Comparison of ENCODE assay signal across 7 mouse cellular contexts in genomic region chr11:121701244-121701643, GRCm38 (mm10). TPM values are rescaled to one million over a fixed set of nuclear protein-coding genes. Genes with fewer than 3 reads are reported as not detected.
DNase-seq lines count a peak whose midpoint lies in the region; ATAC-seq and TF ChIP-seq lines count a peak whose summit lies in the region.

Gene Metrnl (plus strand): TSS chr11:121701544.

- TF ChIP-seq CTCF in spleen, adult 2 months (IDR thresholded peaks at IDR 0.05; ENCODE audit: extremely low read depth, insufficient read depth, insufficient read length, insufficient replicate concordance) = no peak

- H3K27me3 ChIP-seq in spleen, adult 2 months (ENCODE audit: control insufficient read depth, insufficient read depth, low read length) = peaks cover 3% of the 10 kb centered on the region; the same call in 1 of the 2 replicates
- H3K27me3 ChIP-seq in forebrain, embryonic 10.5 days (ENCODE audit: poor library complexity, severe bottlenecking) = peaks cover 63% of the 10 kb centered on the region
- H3K27me3 ChIP-seq in hindbrain, embryonic 16.5 days (replicated peaks; ENCODE audit: control insufficient read depth, insufficient read depth, low read length) = peaks cover 4% of the 10 kb centered on the region
- peaks cover 8% of the 10 kb centered on the region for H3K27me3 ChIP-seq in midbrain, embryonic 16.5 days (ENCODE audit: control insufficient read depth, insufficient read depth, low read depth, low read length)

- H3K4me3 ChIP-seq in spleen, adult 2 months (ENCODE audit: extremely low read depth, insufficient read depth, insufficient read length) = peak within 1 kb of the TSS; percentile 70
- H3K4me3 ChIP-seq in forebrain, embryonic 10.5 days = peak within 1 kb of the TSS; percentile 65
- peak within 1 kb of the TSS; percentile 91 for H3K4me3 ChIP-seq in hindbrain, embryonic 16.5 days (ENCODE audit: low read length)
- H3K4me3 ChIP-seq in midbrain, embryonic 16.5 days (ENCODE audit: low read depth, low read length) = peak within 1 kb of the TSS; percentile 68

- DNase-seq in spleen, adult 2 months (ENCODE audit: low read depth in 1 of 2, low spot score in 2 of 2) = no peak
- DNase-seq in spleen, adult 12 weeks (ENCODE audit: low spot score) = no peak
- DNase-seq in forebrain, embryonic 10.5 days (ENCODE audit: extremely low spot score, low spot score) = no peak
- DNase-seq in spleen, postnatal 36 days (ENCODE audit: low spot score in 2 of 2) = no peak
- DNase-seq in urinary bladder, postnatal 10 days (ENCODE audit: low spot score) = no peak

- no peak for ATAC-seq in hindbrain, embryonic 16.5 days
- no peak for ATAC-seq in midbrain, embryonic 16.5 days

- no peaks in the 10 kb centered on the region for H3K9me3 ChIP-seq in forebrain, embryonic 10.5 days
- H3K9me3 ChIP-seq in hindbrain, embryonic 16.5 days (ENCODE audit: control insufficient read depth, low read length) = no peaks in the 10 kb centered on the region
- H3K9me3 ChIP-seq in midbrain, embryonic 16.5 days (replicated peaks; ENCODE audit: control insufficient read depth, low read length, poor library complexity, severe bottlenecking) = no peaks in the 10 kb centered on the region

- H3K36me3 ChIP-seq in spleen, adult 2 months (ENCODE audit: control insufficient read depth, insufficient read depth, low read length) = no peaks in the 10 kb centered on the region
- H3K36me3 ChIP-seq in forebrain, embryonic 10.5 days (replicated peaks) = no peaks in the 10 kb centered on the region
- H3K36me3 ChIP-seq in hindbrain, embryonic 16.5 days (ENCODE audit: control insufficient read depth, insufficient read depth, low read length) = no peaks in the 10 kb centered on the region
- no peaks in the 10 kb centered on the region for H3K36me3 ChIP-seq in midbrain, embryonic 16.5 days (ENCODE audit: control insufficient read depth, insufficient read depth, low read length)

- peaks cover 11% of the 10 kb centered on the region for H3K4me1 ChIP-seq in spleen, adult 2 months (ENCODE audit: control insufficient read depth, insufficient read depth, insufficient read length)
- H3K4me1 ChIP-seq in forebrain, embryonic 10.5 days = peaks cover 27% of the 10 kb centered on the region
- H3K4me1 ChIP-seq in hindbrain, embryonic 16.5 days (ENCODE audit: control insufficient read depth, insufficient read depth, low read depth, low read length) = peaks cover 14% of the 10 kb centered on the region
- H3K4me1 ChIP-seq in midbrain, embryonic 16.5 days (ENCODE audit: control insufficient read depth, insufficient read depth, low read length) = peaks cover 8% of the 10 kb centered on the region; the same call in 1 of the 2 replicates

- 96% methylated on average over 5 of the region's 5 CpGs for WGBS in spleen, adult 2 months
- 85% methylated on average over 5 of the region's 5 CpGs for WGBS in forebrain, embryonic 10.5 days
- WGBS in hindbrain, embryonic 16.5 days = 85% methylated on average over 5 of the region's 5 CpGs
- WGBS in midbrain, embryonic 16.5 days = 88% methylated on average over 5 of the region's 5 CpGs

- peak within 1 kb of the TSS; percentile 79 for H3K9ac ChIP-seq in hindbrain, embryonic 16.5 days (ENCODE audit: low read depth, low read length)
- peak within 1 kb of the TSS; percentile 70 for H3K9ac ChIP-seq in midbrain, embryonic 16.5 days (ENCODE audit: low read depth, low read length)

- peak within 1 kb of the TSS; percentile 98 for H3K4me2 ChIP-seq in hindbrain, embryonic 16.5 days (ENCODE audit: low read length)
- peak within 1 kb of the TSS; percentile 92 for H3K4me2 ChIP-seq in midbrain, embryonic 16.5 days (ENCODE audit: low read length)

- no peak for TF ChIP-seq POLR2A in spleen, adult 2 months (IDR thresholded peaks at IDR 0.05; ENCODE audit: low read depth, low read length)

- H3K27ac ChIP-seq in spleen, adult 2 months (ENCODE audit: insufficient read depth, low read length) = peak within 1 kb of the TSS; percentile 63
- peak within 1 kb of the TSS; percentile 65 for H3K27ac ChIP-seq in forebrain, embryonic 10.5 days
- H3K27ac ChIP-seq in hindbrain, embryonic 16.5 days (ENCODE audit: low read depth, low read length) = peak within 1 kb of the TSS; percentile 75
- H3K27ac ChIP-seq in midbrain, embryonic 16.5 days (ENCODE audit: low read length) = peak within 1 kb of the TSS; percentile 9; the same call in 1 of the 2 replicates

RNA-seq across cellular contexts. Expression of gene Metrnl, which starts in this region (rescaled TPM):
- polyA plus RNA-seq in spleen, adult 2 months (2012; rRNA removed) = 13.3 and 22.2 TPM in 2 replicates
- polyA plus RNA-seq in forebrain, embryonic 10.5 days (2016; fragmentation: Nextera tagmentation; extraction: Ambion mirVana) = 3.6 and 4.0 TPM in 2 replicates
- polyA plus RNA-seq in hindbrain, embryonic 16.5 days (2015; fragmentation: Nextera tagmentation; extraction: Ambion mirVana) = 25.0 and 29.5 TPM in 2 replicates
- 12.7 TPM in 2 replicates for polyA plus RNA-seq in midbrain, embryonic 16.5 days (2015; fragmentation: Nextera tagmentation; extraction: Ambion mirVana)

Comparison
In these comparisons a context has a peak if more than half of its experiments do, and no peak if none do; other contexts are left out.
1. H3K27ac ChIP-seq: peak in every context shown above with its lines; median percentile 75 in hindbrain, embryonic 16.5 days; 65 in forebrain, embryonic 10.5 days; 63 in spleen, adult 2 months; 9 in midbrain, embryonic 16.5 days.